Mouse (Mus musculus) urinary bladder, adult 2 months (tissue): ENCODE data around the gene Lgr5. TPM values are rescaled to one million over a fixed set of nuclear protein-coding genes. Genes with fewer than 3 reads are reported as not detected.

Source experiments
- DNase-seq: peaks from one replicate; pipeline ENCODE4 v3.0.0; 2022; ENCODE audit warnings: low spot score
- polyA plus RNA-seq: library from polyadenylated mRNA; depleted of rRNA; stranded (reverse); fragments of >200 nt; gene quantifications from 2 replicates; pipeline ENCODE4 v1.2.3, GENCODE M21; 2012; rRNA removed

Gene Lgr5
- polyA plus RNA-seq: 3.1 and 3.5 TPM in 2 replicates

- DNase-seq: peak; percentile 37
These were observed at the start of gene Lgr5 for GRCm38 (mm10) chr10:115587301-115587969. TSS of gene Lgr5 (minus strand) at chr10:115587780.

- DNase-seq: no peak
These were observed 39.1 kb upstream of the Lgr5 start for GRCm38 (mm10) chr10:115626678-115627077.

- no peak for DNase-seq
These were observed 37.4 kb upstream of the Lgr5 start for GRCm38 (mm10) chr10:115624957-115625356.

GRCm38 (mm10) chr10:115623956-115624671 is 36.5 kb upstream of the Lgr5 start:
- DNase-seq: no peak

GRCm38 (mm10) chr10:115623481-115623880 is 35.9 kb upstream of the Lgr5 start:
- DNase-seq: no peak

- DNase-seq: no peak
These were observed 30.8 kb upstream of the Lgr5 start for GRCm38 (mm10) chr10:115618288-115618856.

- DNase-seq: no peak
These were observed 30.1 kb upstream of the Lgr5 start for GRCm38 (mm10) chr10:115617456-115618287.

- no peak for DNase-seq
These were observed 8.2 kb upstream of the Lgr5 start for GRCm38 (mm10) chr10:115595748-115596147.

- DNase-seq: no peak
These were observed 6.1 kb upstream of the Lgr5 start for GRCm38 (mm10) chr10:115593651-115594050.

- DNase-seq: no peak
These were observed 5.6 kb upstream of the Lgr5 start for GRCm38 (mm10) chr10:115593221-115593620.

- DNase-seq: no peak
These were observed 399 bp upstream of the Lgr5 start for GRCm38 (mm10) chr10:115587979-115588378.

GRCm38 (mm10) chr10:115586246-115587231 is 1.0 kb downstream of the Lgr5 start:
- DNase-seq: no peak

- DNase-seq: no peak
These were observed 1.9 kb downstream of the Lgr5 start for GRCm38 (mm10) chr10:115585491-115586245.

- no peak for DNase-seq
These were observed 2.9 kb downstream of the Lgr5 start for GRCm38 (mm10) chr10:115584656-115585055.

- no peak for DNase-seq
These were observed 4.5 kb downstream of the Lgr5 start for GRCm38 (mm10) chr10:115583071-115583470.

GRCm38 (mm10) chr10:115581971-115582370 is 5.6 kb downstream of the Lgr5 start:
- DNase-seq: no peak

- DNase-seq: no peak
These were observed 8.1 kb downstream of the Lgr5 start for GRCm38 (mm10) chr10:115579494-115579893.

GRCm38 (mm10) chr10:115579076-115579475 is 8.5 kb downstream of the Lgr5 start:
- no peak for DNase-seq

- DNase-seq: no peak
These were observed 15.7 kb downstream of the Lgr5 start for GRCm38 (mm10) chr10:115571734-115572440.
